Mouse (Mus musculus) cortical plate, adult 2 months (tissue): ENCODE data around the gene Tmem165.

Experiments
- CTCF ChIP-seq: fragments of 200-500 bp; IDR thresholded peaks from 2 replicates; pipeline ENCODE4 v1.5.1; 2011; ENCODE audit warnings: mild to moderate bottlenecking, control low read depth, low read length; ENCODE audit not compliant: insufficient read depth; ENCODE audit errors: extremely low read depth
- POLR2A ChIP-seq: fragments of 200-500 bp; IDR thresholded peaks from 2 replicates; pipeline ENCODE4 v1.6.1; 2011; ENCODE audit warnings: mild to moderate bottlenecking, low read length, control low read depth; ENCODE audit not compliant: insufficient read depth; ENCODE audit errors: extremely low read depth

- TF ChIP-seq POLR2A (no peak), CTCF (no peak)
Observed at GRCm38 (mm10) chr5:76199346-76199745, 15.7 kb downstream of the Tmem165 start.
